Mouse (Mus musculus) thymus, adult 2 months (tissue): ENCODE measurements at regions not wholly inside any gene's neighbourhood (a gene's known extent, or its start where the extent isn't known, plus 50 kb on each side); places are given as distances from the start of the nearest gene placed in this dataset.
A peak's percentile ranks its signal among the peaks of the same experiment; 100 is the strongest.

Experiments
- DNase-seq: peaks from one replicate; pipeline ENCODE4 v3.0.0; 2021
- H3K27ac ChIP-seq: fragments of 200-500 bp; 2 replicates; pipeline ENCODE4 v1.5.1; 2012; ENCODE audit warnings: low read length, control low read depth; ENCODE audit not compliant: control insufficient read depth, insufficient read depth
- H3K27me3 ChIP-seq: fragments of 200-500 bp; 2 replicates; pipeline ENCODE4 v1.6.1; 2012; ENCODE audit warnings: mild to moderate bottlenecking, low read length, moderate library complexity, mixed read lengths; ENCODE audit not compliant: control insufficient read depth, insufficient read depth
- H3K36me3 ChIP-seq: fragments of 200-500 bp; 2 replicates; pipeline ENCODE4 v1.6.1; 2012; ENCODE audit warnings: mild to moderate bottlenecking, low read length, moderate library complexity; ENCODE audit not compliant: control insufficient read depth, insufficient read depth
- H3K4me1 ChIP-seq: fragments of 200-500 bp; replicated peaks from 2 replicates; pipeline ENCODE4 v1.6.1; 2012; ENCODE audit warnings: low read length; ENCODE audit not compliant: control insufficient read depth, insufficient read depth
- H3K4me3 ChIP-seq: fragments of 200-500 bp; 2 replicates; pipeline ENCODE4 v1.5.1; 2012; ENCODE audit warnings: mild to moderate bottlenecking, low read length, control low read depth, moderate library complexity; ENCODE audit not compliant: control insufficient read depth, insufficient read depth
- CTCF ChIP-seq: fragments of 200-500 bp; IDR thresholded peaks from 2 replicates; pipeline ENCODE4 v1.5.1; 2012; ENCODE audit warnings: mild to moderate bottlenecking, control low read depth, low read length, moderate library complexity, borderline replicate concordance; ENCODE audit not compliant: control insufficient read depth, poor library complexity, insufficient read depth; ENCODE audit errors: extremely low read depth
- POLR2A ChIP-seq: fragments of 200-500 bp; IDR thresholded peaks from 2 replicates; pipeline ENCODE4 v1.6.1; 2012; ENCODE audit warnings: mild to moderate bottlenecking, low read length, control low read depth, moderate library complexity; ENCODE audit not compliant: control insufficient read depth, poor library complexity, insufficient read depth; ENCODE audit errors: extremely low read depth
- WGBS: fragments of 180-500 bp; shearing (Covaris S2); methylation state at CpG from one replicate; pipeline ENCODE4 v1.1.7; 2018; 5-methylcytosine and 5-hydroxymethylcytosine counted together

DNA sequence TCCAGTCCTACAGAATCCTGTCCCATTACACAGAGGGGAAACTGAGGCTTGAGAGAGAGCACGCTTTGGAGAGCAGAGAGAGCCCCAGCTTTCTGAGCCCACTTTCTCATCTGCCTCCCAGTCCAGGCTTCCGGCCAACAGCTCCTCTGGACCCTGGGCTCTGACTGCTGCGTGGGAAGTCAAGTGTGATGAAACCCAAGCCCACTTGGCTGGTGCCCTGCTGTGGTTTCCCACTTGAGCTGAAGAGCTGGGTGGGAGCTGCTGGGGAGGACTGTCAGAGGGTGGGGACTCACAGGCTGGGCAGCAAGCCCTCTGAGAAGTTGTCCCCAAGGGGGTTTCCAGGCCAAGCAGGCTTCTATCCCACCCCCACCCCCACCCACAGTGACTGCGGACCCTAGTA, 139.9 kb upstream of the Haao start:
- TF ChIP-seq POLR2A, result no peak
- TF ChIP-seq CTCF, result no peak
- H3K27me3 ChIP-seq, result no peaks in the 10 kb centered on the region
- no peak overlapping the region for H3K27ac ChIP-seq
- H3K36me3 ChIP-seq, result no peaks in the 10 kb centered on the region
- no peak for DNase-seq
- WGBS, result 72% methylated on average over 4 of the region's 4 CpGs
- H3K4me1 ChIP-seq, result peaks cover 61% of the 10 kb centered on the region
- H3K4me3 ChIP-seq, result no peak overlapping the region

DNA sequence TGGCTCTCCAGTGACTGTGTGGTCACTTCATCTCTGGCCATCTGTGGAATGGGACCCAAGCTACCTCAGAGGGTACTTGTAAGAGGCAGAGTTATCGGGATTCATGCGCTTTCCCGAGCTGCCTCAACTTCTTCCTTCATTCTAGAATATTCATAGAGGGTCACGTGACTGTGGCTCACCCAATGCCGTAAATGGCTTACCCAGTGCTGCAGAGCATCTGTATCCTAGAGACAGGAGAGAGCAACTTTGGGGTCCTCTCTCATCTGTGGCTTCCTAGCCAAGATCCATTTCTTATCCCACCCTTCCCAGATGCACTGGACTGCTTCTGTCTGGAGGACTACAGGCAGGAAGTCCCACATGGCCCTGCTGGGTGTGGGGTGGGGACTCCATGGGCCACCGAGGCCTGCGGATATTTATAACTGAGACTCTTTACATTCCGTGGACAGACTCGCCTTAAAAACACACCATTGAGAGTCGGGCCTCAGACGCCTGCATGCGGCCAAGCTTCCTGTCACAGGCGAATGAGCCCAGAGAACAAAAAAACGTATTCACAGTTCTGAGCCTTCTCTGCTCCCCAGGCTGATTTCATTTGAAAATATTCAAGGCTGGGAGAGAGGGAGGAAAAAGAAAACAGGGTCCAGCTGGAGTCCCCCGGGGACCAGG, 138.3 kb upstream of the Haao start:
- Histone ChIP-seq H3K4me3 (0 out of 2 replicates have a peak overlapping the region, but pooled peaks have one; percentile 2), H3K27ac (peak overlapping the region; percentile 38; the same call in 1 of the 2 replicates), H3K27me3 (no peaks in the 10 kb centered on the region), H3K4me1 (peaks cover 52% of the 10 kb centered on the region), H3K36me3 (no peaks in the 10 kb centered on the region)
- DNase-seq, result peak; percentile 32
- 11% methylated on average over 15 of the region's 15 CpGs for WGBS
- TF ChIP-seq CTCF, result no peak
- TF ChIP-seq POLR2A, result no peak

DNA sequence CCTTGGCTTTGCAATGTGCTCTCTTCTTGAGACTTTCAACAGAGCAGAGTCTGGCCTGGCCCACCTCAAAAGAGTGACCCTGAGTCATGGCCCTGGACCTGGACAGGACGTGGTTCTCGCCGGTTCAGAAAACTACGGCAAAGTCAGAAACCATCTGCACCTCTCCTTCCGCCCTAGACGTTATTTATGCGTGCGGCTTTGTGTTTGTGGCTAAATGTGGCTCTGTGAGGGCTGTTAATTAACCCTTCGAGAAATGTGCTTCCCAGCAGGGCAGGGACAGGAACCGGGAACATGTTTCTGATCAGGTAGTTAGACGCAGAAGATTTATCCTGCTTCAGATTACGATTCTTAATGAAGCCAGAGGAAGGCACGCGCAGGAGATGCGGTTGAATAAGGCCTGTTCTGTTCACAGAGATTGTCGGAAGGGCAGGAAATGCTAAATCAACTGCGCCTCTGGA, 137.6 kb upstream of the Haao start:
- H3K27me3 ChIP-seq, result no peaks in the 10 kb centered on the region
- H3K4me1 ChIP-seq, result peaks cover 46% of the 10 kb centered on the region
- peak overlapping the region; percentile 71; the same call in 1 of the 2 replicates for H3K27ac ChIP-seq
- 0 out of 2 replicates have a peak overlapping the region, but pooled peaks have one; percentile 2 for H3K4me3 ChIP-seq
- H3K36me3 ChIP-seq, result no peaks in the 10 kb centered on the region
- no peak for TF ChIP-seq POLR2A
- TF ChIP-seq CTCF, result no peak
- WGBS, result 14% methylated on average over 17 of the region's 17 CpGs
- no peak for DNase-seq

DNA sequence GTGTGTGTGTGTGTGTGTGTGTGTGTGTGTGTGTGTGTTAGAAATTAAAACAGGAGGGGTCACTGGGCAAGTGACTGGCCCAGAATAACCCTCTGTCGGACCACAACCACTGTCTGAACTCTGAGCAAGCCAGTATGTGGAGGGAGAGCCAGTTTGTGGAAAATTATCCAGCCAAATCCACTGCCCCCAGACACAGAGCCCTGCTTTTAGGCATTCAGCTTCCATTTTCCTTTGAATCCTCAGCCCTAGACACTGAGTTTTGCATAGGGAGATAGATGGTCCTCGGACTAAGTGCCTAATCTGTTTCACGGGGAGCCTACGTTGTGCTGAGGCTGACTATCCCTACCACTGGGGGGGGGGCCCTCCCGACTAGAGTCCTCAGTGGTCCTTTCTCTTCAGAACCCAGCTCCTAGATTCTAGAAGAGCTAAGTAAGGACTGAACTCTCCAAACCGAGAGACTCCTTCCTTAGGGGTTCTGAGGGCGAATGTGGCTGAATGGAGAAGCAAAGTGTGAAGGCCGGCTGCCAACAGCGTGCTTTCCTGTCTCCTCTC, 136.2 kb upstream of the Haao start:
- DNase-seq, result no peak
- Histone ChIP-seq H3K4me3 (no peak overlapping the region), H3K27me3 (no peaks in the 10 kb centered on the region), H3K4me1 (peaks cover 34% of the 10 kb centered on the region), H3K36me3 (no peaks in the 10 kb centered on the region), H3K27ac (no peak overlapping the region)
- TF ChIP-seq CTCF, result no peak
- TF ChIP-seq POLR2A, result no peak
- 96% methylated on average over 9 of the region's 9 CpGs for WGBS

DNA sequence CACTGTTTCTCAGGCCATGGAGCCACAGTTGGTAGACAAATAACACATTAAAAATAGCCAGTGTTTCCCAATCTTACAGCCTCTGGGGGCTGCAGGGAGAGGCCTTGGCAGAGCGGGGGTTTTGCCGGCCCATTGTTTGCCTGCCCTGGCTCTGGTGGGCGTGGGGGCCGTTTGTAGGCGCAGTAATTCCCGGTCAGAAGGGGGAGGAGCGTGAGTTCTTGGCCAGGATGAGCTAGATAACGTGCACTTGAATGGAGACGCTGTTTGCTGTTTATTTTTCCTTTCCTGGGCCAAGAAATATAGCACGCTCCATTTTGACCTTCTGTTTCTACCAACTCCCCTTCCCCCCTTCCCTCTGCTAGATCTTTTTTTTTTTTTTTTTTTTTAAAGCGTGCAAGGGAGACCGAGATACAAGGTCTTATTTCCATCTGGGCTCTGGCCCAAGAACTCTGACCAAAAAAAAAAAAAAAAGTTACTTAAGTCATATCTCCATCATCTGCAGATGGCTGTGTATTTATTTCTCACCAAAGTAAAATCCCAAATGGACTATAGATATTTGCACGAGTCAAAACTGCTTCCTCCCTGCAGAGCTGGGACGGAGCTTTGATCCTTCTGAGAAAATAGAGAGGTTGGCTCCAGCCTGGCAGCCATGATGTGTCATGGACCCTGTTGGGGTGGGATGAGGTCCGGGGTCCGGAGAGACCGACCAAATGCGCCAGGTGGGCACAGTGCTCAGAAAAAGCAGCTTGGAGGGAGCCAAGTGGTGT, 135.5 kb upstream of the Haao start:
- Histone ChIP-seq H3K36me3 (no peaks in the 10 kb centered on the region), H3K27me3 (no peaks in the 10 kb centered on the region), H3K4me3 (no peak overlapping the region), H3K4me1 (peaks cover 30% of the 10 kb centered on the region), H3K27ac (no peak overlapping the region)
- WGBS, result 64% methylated on average over 18 of the region's 18 CpGs
- TF ChIP-seq POLR2A (no peak), CTCF (no peak)
- no peak for DNase-seq

DNA sequence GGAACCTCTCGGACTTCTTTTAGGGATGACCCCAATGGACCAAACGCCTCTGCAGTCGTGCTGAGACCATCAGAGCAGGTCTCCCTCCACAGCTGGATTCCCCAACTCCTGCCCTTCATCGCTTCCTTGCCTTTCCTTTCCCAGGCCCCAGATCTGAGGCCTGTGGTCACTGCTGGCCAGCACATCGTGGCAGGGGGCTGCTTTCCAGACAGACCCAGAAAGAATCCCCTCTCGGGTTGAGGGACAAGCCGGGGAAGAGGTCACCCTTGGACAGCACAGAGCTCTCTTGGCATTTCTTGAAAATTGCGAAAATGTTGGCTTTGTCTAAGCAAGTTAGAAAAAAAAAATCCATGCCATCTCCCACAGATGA, 134.9 kb upstream of the Haao start:
- Histone ChIP-seq H3K4me1 (peaks cover 32% of the 10 kb centered on the region), H3K36me3 (no peaks in the 10 kb centered on the region), H3K27ac (no peak overlapping the region), H3K4me3 (no peak overlapping the region), H3K27me3 (no peaks in the 10 kb centered on the region)
- 85% methylated on average over 8 of the region's 8 CpGs for WGBS
- DNase-seq, result no peak
- TF ChIP-seq CTCF (no peak), POLR2A (no peak)
